Mouse (Mus musculus) kidney, postnatal 14 days (tissue): ENCODE results near the gene Cdyl.

Experiments used
- DNase-seq: peaks from one replicate; pipeline ENCODE4 v3.0.0; 2022; ENCODE audit warnings: mixed read lengths

The Cdyl gene

DNA sequence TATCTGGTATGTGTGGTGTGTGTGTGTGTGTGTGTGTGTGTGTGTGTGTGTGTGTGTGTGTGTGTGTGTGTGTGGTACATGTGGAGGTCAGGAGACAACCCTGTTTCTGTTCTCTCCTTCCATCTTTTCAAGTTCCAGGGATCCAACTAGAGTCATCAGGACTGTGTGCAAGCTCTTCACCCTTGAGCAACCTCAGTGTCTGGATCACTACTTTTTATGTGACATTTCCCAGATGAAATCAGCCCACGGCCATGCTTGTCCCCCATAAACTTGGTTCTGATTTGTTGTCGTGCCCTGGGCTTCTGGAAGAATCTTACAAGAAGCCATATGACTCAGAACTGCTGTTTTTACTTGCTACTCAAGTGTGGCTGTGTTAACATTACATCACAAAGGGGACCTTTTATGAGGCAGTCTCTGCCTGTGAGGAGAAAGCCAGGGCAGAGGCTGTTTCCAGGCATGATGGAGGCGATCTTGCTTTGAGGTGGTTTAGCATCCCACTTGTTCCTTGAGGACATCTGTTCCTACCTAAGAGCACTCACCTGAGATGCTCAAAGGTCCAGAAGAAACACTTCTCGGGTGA is at the start of gene Cdyl:
Cdyl (plus strand) TSS at position 428 of the 580 bp plus-strand sequence.
- DNase-seq = no peak

DNA sequence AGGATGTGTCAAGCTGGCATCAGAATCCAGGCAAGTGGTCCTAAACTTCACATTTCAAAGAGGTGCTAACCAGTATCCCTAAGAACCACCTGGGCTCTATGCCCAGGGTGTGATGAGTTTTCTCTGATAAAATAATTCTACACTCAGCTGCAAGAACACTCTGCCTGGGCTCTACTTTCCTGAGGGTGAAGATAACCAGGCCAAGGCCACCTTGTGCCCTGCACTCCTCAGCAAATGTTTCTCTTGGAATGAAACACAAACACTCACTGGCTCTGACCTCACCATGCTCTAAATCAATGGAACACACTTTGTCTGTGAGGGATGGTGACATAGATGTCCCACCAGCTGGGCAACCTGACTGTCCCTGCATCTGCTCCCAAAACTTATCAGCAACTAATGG is 48.9 kb upstream of the Cdyl start:
- no peak for DNase-seq

DNA sequence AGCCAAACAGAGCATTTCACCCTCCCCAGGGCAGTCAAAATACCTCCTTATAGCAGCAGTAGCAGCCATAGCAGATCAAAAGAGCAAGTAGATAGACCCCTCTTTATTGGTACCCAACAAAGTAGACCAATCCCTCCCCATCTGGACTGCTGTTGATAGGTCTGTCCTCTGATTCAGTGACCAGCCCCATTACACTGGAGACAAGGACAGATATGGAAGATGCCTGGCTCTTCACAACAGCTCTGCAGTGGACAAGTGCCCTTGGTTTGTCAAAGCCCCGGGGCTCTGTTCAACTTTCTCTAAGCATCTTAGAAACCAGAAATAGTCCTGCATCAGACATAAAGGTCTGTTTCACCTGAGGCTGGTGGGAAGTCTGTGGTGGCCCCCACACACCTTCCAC is 47.1 kb upstream of the Cdyl start:
- DNase-seq = no peak

DNA sequence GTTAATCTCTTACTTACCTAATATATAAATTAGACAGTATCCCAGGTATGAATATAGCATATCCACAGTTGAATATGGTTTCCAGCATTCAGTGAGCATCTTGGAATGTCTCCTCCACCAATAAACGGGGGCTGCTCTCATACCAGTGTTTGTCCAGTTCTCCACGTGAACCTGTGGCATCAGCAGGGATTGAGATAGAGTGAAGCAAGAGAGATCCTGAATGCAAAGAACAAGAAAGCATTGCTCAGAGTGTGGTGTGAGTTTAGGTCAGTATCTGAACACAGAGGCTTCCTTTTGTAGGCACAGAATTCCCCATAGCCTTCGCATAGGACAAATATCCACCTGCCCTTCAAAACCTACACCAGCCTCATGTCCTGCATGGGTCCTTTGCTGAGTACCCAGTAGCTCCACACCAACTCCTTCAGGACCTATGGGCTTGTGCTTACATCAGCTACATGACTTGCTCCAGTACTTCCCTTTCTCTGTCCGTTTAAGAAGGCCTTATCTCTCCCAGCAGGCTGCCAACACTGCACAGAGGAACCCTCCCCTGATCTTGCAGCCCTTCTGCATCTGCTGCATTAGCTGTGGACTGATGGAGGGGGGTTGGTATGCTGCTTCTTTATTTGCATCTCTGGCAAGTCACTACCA is 44.7 kb upstream of the Cdyl start:
- no peak for DNase-seq

DNA sequence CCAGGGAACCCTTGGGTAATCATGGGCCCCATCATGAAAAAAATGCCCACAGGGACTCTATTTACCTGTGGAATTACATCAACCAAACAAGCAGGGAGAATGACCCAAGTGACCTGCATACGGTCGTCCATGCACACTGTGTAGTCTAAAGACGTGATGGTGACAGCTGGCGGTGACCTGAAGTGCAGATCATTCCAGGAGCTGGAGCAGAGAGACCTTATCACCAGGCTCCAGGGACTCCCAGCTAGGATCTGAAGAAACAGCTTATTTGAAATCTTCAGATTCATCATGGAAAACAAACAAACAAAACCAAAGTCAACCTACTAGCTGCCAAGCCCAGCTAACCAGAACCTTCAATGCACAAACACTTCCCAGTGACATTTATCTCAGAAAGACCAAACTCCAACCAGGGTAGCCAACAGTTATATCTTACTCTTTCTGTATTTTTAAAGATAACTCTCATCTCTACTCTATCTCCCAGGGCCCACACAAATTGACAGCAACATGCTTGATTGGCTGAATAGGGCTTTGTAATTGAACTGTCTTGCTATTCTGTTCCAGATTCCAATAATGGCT is 43.0 kb upstream of the Cdyl start:
- DNase-seq = no peak

DNA sequence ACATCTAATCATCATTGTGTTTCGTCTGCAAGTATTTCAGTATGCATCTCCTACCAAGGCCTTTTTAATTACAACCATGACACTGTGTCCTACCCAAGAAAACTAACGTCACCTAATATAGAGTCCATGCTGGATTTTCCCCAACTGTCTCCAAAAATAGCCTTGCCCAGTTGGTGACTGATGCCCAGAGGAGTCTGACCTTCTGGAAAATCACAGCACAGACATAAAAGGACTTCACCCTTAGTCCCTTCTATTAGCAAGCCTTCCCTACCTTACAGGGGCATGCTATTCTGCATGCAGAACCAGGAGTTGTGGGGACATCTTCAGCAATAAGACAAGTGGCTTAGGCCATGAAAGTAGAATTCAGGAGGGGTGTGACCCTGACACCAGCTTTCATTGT is 40.3 kb upstream of the Cdyl start:
- no peak for DNase-seq

DNA sequence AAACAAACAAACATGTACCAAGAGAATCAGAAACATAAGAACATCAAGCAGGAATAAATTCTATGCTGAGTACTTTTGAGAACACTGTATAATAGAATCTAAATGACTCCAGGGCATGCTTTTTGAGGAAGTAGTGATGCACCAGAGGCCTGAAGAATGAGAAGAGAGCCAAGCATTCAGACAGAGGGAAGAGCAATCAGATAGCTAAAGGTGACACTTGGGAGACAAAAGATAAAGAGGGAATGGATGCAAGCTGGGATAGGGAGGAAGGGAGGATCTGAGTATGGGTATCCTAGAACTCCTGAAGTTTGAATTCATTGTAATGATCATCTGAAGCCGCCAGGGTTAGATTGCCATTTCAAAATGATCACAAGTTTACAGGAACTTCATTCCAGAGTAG is 38.9 kb upstream of the Cdyl start:
- no peak for DNase-seq

DNA sequence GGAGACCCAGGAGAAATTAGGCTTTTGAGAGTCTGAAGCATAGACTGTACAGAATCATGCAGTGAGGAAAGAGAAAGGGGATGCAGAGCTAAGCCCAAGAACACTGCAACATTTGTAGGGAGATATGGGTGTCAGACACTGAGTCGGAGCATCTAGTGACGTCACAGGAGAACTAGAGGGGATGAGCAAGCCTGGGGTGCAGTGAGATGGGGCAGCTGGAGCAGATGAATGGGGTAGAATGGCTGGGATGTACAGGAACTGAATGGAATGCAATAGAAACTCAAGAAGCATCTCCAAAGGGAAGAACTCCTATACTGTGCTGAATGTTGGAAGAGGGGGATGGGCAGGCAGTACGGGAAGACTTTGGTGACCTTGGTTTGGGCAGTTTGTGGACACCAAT is 34.8 kb upstream of the Cdyl start:
- DNase-seq = no peak

DNA sequence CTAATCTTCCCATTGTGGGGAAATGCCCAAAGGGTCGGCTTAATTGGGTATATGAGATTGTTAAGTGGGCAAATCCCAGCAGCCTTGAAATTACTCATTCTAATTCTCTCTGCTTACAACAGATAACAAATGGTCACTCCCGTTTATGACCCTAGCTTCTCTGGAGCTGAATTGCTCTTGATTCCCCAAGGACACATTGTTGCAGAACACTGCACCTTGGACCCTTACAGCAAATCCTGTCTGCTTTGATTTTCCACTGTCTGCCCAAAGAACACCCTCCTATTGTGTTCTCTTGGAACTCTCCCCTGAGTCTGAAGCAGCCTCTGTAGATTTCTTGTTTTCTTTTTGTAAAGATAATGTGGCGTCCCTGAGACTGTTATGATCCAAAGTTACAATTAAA is 34.1 kb upstream of the Cdyl start:
- no peak for DNase-seq

DNA sequence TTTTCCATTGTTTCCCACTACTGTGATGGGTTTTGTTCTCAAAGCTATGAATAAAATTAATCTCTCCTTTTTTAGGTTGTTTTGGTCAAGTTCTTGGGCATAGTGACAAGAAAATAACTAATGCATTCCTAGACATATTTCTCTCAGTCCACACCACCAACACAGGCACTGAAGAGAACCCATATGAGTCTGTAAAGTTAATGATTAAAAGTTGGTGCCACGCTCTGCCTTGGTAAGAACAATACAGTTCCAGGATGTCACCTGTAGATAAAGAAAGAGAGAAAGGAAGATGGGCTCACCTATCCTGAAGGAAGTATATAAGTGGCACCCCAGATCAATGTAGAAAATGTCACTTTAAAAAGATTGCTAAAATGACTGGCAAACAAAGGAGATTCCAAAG is 32.3 kb upstream of the Cdyl start:
- DNase-seq = no peak

DNA sequence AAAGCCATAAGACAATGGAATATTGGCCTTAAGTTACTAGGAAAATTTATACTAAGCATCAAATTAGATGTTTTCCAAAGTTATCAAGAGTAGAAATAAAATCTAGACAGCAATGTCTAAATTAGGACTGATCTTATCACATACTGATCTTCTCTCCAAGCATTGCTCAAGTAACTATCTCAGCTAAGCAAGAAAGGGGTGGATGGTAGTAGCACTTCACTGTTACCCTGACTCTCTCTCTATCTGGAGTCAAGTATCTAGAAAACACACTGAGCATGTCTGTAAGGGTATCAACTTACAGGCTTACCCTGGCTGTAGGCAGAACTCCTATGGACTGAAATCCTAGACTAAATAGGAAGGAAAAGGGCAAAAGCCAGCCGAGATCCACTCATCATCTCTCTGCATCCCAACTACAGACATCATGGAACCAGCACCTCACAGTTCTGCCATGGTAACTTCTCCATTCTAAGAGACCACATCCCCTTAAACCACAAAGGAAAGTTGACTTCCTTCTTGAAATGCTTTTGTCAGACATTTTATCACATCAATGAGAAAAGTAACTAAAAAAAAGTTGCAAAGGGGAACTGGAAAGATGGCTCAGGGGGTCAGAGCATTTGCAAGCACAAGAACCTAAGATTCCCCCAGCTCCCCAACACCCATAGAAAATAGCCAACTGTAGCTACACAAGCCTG is 12.4 kb upstream of the Cdyl start:
- no peak for DNase-seq

DNA sequence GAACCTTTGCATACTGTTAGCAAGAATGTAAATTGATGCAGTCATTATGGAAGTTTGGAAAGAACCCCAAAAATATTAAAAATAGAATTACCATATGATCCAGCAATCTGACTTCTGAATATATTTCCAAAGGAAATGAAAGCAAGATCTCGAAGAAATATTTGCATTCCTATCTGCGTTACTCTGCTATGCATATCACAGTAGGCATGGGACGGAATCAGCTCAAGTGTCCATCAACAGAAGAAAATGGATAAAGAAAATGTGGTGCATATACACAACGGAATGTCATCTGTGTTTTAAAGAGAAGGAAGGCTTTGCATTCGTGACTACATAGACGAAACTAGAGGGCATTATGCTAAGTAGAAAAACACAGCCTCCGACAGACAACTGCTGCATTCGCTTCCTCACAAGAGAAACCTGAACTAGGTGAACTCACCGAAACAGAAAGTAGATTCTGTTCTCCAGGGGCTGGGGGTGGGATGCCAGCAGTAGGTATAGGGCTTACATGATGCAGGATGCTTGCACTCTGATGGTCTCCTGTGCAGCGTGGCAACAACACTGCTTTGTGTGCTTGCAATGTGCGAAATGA is 9.3 kb upstream of the Cdyl start:
- no peak for DNase-seq

DNA sequence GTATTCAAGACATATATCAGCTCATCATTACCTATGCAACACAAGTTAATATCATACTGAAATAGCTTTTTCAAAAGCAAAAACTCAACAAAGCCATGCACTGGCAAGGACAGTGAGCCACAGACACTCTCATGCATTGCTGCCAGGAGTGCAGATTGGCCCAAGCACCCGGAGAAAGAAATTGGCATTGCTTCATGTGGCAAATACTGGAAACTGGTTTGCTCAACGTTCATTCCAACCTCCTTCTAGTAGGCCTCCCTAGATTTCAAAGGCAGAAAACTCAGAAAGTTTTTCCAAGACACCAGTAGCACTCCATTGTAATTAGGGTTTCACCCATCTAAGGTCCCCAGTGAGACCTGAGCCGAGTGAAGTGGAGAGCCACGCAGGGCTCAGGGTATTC is 6.8 kb upstream of the Cdyl start:
- no peak for DNase-seq

DNA sequence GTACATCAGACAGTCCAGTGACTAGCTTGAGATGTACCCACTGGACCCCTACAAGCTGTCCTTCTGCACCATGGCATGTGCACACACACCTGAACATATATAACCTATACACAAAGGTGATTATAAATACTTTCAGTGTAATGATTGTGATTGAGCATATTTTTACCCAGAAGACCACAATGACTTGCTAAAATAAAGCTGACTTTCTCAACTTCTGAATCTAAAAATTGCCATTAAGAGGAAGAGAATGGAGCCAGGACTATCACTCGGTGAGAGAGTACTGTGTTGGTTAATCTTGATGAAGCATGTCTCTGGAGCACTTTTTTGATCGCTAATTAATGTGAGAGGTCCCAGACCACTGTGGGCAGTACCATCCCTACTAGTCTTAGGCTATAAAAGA is 2.8 kb upstream of the Cdyl start:
- no peak for DNase-seq

DNA sequence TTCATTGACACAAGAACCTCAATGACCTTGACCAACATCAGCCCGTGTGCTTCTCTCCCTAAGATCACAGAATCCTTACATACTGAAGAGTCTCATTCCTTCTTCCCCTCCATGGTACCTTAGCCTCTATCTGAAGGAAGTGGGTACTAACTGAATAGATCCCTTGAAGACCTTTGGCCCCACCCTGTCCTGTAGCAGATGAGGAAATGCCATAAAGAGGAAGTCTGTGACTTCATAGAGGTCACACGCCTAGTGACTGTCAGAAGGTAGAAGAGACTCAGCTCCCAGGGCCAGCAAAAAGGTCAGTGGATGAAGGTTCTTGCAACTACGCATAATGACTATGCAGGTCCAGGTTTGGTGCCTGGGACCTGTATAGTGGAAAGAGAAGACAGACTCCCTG is 5.8 kb downstream of the Cdyl start:
- no peak for DNase-seq

DNA sequence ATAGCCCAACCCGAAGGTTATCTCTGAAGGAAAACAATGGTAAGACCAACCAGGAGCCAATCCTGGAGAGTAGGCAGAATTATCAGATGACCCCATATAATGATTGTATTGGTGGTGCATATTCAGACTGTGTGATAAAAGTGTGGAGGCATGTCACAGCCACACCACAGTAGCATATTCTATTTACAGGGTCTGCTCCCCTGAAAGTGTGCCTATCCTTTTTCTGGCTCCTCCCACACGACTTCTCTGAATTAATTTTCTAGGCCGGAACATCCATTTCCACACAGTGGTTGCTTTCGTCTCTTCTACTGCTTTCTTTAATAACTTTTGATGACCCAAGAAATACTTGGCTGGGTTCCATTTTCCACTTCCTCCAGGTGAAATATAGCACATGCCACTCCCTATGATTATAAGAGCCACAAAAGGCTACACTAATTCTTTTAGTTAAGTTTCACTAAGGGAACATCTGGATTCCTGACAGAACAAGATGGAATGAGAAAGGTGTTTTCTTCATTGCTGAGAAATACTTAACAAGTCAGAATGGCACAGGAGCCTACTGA is 10.4 kb downstream of the Cdyl start:
- DNase-seq = no peak

DNA sequence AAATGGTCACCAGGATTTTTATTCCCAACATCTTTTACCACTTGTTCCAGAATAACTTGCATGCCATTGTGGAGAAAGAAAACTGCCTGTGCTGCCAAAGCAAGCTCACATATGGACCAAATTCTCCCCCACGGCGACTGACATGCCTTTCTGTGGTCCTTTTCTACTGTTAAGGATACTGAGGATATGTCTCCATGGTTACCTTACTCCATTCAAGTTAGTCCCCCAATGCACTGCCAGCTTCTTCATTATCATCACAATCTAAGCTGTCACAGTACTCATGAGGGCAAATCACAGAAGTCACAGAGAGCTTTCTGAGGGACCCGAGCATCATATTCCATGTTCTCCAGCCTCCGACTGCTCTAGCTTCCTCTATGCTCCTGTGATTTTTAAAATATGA is 11.2 kb downstream of the Cdyl start:
- DNase-seq = no peak

DNA sequence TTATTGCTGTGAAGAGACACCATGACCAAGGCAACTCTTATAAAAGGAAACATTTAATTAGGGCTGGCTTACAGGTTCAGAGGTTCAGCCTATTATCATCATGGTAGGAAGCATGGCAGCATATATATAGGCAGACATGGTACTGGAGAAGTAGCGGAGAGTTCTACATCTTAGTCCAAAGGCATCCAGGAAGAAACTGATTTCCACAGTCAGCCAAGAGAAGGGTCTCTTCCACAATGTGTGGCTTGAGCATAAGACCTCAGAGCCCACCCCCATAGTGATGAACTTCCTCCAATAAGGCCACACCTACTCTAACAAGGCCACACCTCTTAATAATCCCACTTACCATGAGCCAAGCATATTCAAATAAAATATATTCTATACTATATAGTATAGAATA is 17.3 kb downstream of the Cdyl start:
- DNase-seq = no peak

DNA sequence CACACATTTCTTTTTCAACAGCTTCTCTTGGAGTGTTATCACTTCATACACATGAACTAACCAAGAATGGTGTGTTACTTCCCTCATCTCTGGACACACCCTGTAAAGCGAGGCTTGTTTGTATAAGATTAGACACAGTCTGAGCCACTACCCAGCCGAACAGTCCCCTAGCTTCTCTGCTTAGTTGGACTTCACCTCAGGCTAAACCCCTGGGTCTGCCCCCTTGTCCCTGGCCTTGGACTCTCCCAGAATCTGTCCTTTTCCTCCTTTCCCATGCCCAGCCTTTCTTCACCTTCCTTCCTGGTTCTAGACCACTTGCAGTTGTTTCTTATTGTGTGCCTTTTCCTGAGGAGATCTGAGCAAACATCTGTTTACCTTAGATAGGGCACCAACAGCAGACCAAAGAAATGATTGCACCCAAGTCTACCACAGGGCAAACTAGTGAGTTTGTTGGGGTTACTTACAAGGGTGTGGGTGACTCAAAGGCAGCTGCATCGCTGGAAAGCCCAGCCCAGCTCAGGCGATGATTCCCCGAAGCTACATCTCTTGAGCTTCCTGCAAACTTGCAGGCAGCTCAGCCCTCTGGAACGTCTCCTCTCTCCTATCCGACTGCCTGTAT is 17.9 kb downstream of the Cdyl start:
- DNase-seq = no peak

DNA sequence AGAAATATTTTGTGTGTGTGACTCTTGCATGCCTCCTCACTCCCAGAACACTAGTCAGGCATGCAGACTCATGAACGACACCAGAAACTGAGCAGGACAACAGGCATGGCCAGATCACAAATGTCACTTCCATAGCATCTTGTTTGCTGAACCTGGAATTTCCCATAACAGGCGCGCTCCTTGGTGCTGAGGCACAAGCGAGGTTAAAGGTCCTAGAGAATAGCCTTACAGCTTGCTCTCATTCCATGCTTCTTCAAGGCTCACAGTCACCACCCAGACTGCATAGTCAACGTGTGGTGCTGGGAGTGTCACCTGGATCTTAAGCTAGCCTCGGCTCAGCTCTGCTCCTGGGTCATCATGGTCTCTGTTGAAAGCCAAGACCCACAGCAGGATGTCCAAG is 19.1 kb downstream of the Cdyl start:
- DNase-seq = no peak

DNA sequence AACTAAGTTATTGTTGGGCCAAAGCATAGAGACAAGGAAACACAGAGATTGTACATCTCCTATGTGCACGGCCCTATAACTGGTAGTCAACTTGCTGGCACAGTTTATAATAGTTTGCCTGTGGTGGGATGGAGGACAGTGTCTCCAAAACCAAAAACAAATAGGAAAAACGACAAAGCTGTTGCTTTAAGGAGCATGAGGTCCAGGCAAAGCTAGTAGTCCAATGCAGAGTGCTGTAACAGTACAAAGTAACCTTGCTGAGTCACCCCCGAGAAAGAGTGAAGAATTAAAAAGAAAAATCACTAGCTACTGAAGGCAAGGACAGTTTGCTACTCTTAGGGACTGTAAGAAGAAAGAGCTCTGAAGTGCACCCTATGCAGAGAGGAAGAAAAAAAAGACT is 21.7 kb downstream of the Cdyl start:
- DNase-seq = no peak

DNA sequence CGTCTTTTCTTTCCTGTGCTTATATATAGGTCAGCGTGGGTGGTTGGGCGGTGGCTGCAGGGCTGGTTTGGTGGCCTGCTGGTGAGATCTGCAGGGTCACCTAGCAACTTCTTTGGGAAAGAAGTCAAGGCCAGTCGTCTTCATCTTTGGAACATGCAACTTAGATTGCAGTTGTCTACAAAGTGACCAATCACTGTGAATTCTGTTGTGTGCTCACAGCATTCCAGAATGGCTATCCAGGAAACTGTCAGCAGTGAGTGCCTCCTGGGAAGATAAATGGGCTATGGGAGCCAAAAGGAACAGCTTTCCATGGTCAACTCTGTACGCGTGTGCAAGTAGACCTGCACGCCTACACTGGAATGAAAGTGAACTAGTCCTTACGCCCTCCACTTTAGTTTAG is 26.6 kb downstream of the Cdyl start:
- DNase-seq = peak; percentile 3

DNA sequence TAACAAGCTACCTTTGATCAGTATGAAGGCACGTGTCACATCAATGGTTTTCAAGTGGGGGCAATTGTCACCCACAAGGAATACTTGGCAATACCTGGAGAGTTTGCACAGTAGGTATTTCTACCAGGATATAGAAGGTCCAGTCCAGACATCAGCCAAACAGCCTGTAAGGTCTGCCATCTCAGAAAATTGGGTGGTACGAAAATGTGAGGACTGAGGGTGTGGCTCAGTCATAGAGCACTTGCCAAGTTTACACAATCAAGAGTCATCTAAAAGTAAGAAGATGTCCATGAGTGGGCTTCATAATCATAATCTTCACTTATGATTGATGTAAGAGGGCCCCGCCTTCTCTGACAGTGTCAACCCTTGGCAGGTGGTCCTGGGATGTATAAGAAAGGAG is 29.9 kb downstream of the Cdyl start:
- DNase-seq = no peak
